Mouse (Mus musculus): Measurements from ENCODE around the gene B4galt3.
"Not testable (repeated sequence)": the region's sequence is repeated elsewhere in the genome, so short reads cannot be mapped to it uniquely, and the experiment has no call there.

The B4galt3 gene

GRCm38 (mm10) chr1:171241952-171242351, 28.2 kb upstream of the B4galt3 start:
- not testable (repeated sequence) for DNase-seq

- DNase-seq = no peak
Observed at GRCm38 (mm10) chr1:171245353-171245752, 24.8 kb upstream of the B4galt3 start.

GRCm38 (mm10) chr1:171246709-171247452, 23.2 kb upstream of the B4galt3 start:
- peak; percentile 98 for DNase-seq

- no peak for DNase-seq
Observed at GRCm38 (mm10) chr1:171247453-171247841, 22.7 kb upstream of the B4galt3 start.

- DNase-seq = peak; percentile 52
Observed at GRCm38 (mm10) chr1:171247916-171248315, 22.2 kb upstream of the B4galt3 start.

GRCm38 (mm10) chr1:171248386-171249226, 21.5 kb upstream of the B4galt3 start:
- peak; percentile 57 for DNase-seq

- DNase-seq = no peak
Observed at GRCm38 (mm10) chr1:171249913-171250600, 20.1 kb upstream of the B4galt3 start, which contains the start of gene Adamts4. TSS of gene Adamts4 (plus strand) at chr1:171250421.

GRCm38 (mm10) chr1:171250680-171251593, 19.2 kb upstream of the B4galt3 start, which contains the start of gene Ndufs2:
TSS of gene Ndufs2 (minus strand) at chr1:171251388.
- no peak for DNase-seq

- DNase-seq = no peak
Observed at GRCm38 (mm10) chr1:171251594-171252324, 18.4 kb upstream of the B4galt3 start.

GRCm38 (mm10) chr1:171252415-171252814, 17.7 kb upstream of the B4galt3 start:
- DNase-seq = no peak

- DNase-seq = no peak
Observed at GRCm38 (mm10) chr1:171256095-171256818, 13.9 kb upstream of the B4galt3 start.

GRCm38 (mm10) chr1:171256937-171257548, 13.1 kb upstream of the B4galt3 start:
- peak; percentile 55 for DNase-seq

GRCm38 (mm10) chr1:171257781-171258180, 12.3 kb upstream of the B4galt3 start:
- DNase-seq = no peak

GRCm38 (mm10) chr1:171258921-171259320, 11.2 kb upstream of the B4galt3 start:
- DNase-seq = no peak

- DNase-seq = no peak
Observed at GRCm38 (mm10) chr1:171260316-171260715, 9.8 kb upstream of the B4galt3 start.

GRCm38 (mm10) chr1:171262594-171263130, 7.5 kb upstream of the B4galt3 start:
- no peak for DNase-seq

GRCm38 (mm10) chr1:171263185-171263611, 6.9 kb upstream of the B4galt3 start:
- DNase-seq = no peak

GRCm38 (mm10) chr1:171263666-171264461, 6.3 kb upstream of the B4galt3 start:
- DNase-seq = no peak

Data from cerebellum, adult 9-11 months (tissue).